Mouse (Mus musculus) cerebellum, adult (tissue): ENCODE results near the gene Spen.

Experiments used
- ATAC-seq: cut with Nextera tagmentation; 2 replicates; pipeline ENCODE4 v1.9.2; 2017; ENCODE audit warnings: mild to moderate bottlenecking, moderate library complexity, mixed read lengths; ENCODE audit not compliant: insufficient number of reproducible peaks, low FRiP score, low TSS enrichment

Gene Spen

GRCm38 (mm10) chr4:141484071-141484470 is 54.3 kb downstream of the Spen start:
- ATAC-seq, result no peak

DNA sequence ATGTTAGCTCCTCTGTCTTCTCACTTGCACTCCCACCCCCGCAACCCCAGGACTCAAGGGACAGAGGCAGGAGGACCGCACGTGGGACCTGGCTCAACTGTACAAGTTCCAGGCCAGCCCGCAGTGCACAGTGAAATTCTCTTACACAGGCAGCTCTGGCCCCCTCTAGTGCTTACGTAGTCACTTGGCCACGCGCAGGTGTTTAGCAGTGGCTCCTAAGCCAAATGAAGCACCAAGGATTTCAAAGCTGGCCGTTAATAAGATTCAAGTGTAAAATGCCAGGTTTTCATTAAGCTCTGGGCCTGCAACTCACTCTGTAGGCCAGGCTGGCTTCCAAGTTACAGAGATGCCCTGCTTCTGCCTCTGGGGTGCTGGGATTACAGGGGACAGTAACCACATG is 59.0 kb downstream of the Spen start:
- ATAC-seq, result no peak

- no peak for ATAC-seq
These were observed 59.6 kb downstream of the Spen start for GRCm38 (mm10) chr4:141478794-141479193.

DNA sequence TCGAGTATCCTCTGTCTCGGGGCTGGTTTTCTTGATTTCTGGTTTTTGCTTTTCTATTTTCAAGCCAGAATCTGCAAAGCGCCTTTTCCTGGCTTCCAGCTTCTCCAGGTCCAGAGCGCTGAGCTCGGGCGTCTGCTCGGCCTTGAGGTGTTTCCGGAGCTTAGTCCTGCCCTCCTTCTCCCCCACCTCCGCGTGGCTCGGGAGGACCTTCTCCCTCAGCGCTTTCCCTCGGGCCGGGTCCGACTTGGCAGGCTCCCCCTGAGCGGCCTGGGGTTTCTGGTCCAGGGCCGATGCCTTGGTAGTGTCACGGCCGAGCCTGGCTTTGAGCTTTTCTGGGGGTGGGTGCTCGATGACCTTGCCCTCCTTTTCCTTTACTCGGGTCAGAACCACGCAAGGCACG is 60.2 kb downstream of the Spen start:
- no peak for ATAC-seq

DNA sequence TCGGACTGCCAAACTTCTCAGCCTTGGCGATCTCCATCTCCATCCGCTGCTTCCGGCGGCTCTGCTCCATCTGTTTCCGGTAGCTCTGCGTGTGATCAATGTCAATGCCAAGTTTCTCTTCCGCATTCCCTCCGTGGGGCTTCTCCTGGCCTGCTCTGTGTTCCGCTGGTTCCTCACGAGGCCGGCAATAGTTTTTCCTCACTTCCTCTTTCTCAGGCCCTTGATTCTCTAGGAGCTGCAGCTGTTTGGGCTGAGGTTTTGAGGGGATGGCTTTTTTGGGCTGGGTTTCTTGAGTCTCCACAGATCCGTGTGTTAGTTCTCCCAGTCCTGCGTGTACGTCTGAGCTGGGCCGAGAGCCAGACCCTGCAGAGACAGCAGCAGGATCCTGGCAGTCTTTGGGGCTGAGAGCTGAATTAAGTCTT is 60.7 kb downstream of the Spen start:
- peak; percentile 46; the same call in 1 of the 2 replicates for ATAC-seq

DNA sequence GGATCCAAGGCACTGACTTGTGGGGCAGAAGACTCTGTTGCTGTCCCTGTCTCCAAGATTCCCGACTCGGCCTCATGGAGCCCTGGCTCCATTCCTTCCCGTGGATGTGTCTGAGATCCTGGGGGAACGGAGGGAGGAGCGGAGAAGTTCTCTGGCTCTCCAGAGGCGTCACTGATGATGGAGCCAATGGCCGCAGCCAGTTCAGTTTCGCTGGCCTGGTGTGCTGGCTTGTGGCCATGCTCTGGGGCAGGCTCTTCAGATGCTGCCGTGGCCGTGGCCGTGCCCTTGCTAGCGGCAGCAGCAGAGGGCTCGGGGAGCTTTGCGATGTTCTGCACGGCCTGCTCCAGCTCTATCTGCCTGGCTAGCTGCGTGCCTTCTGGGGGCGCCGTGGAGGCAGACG is 64.0 kb downstream of the Spen start:
- no peak for ATAC-seq

DNA sequence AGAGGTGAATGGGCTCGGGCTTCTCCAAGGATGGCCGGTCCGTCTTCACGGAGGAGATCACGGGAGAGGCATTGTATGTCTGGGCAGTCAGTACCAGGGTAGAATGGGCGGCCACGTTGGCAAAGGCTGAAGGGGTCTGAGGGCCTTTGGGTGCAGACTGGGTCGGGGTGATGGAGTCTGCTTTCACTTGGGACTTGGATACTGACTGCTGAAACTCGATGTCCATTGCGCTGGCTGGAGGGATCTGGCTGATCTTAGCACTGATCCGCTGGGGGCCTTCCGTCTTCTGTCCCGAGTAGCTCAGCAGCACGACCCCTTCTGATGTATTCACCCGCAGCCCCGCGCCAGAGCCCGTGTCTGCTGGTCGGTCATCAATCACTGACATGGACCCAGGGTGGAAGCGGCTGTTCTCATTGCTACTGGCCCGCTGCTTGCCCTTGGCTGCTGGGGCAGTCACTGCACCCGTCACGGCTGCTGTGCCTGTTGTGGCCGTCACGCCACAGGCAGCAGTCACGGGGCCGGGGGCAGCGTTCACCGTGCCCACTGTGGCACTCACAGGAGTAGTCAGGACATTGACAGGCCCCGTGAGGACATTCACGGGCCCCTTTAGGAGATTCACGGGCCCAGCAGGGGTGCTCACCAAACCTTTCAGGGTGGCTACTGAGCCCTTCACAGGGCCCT is 65.6 kb downstream of the Spen start:
- no peak for ATAC-seq

GRCm38 (mm10) chr4:141471491-141471890 is 66.9 kb downstream of the Spen start:
- no peak for ATAC-seq

DNA sequence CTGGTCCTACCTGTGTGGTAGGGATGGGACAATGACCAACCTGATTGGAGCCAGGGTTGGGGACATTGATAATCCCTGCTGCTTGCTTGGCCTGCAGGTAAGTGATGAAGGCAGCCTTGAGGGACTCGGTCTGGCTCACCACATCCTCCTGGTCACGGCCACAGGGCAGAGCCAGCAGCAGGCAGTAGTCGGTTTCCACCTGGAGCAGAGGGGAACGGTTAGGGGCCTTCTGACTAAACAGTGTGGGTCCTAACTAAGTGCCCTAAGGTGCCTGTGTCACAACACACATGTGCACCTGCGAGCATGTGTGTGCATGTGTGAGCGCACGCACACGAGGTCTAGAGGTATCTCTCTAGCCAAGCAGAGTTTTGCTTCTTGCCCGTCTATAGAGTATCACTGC is 69.1 kb downstream of the Spen start:
- no peak for ATAC-seq

- ATAC-seq, result peak; percentile 22; the same call in 1 of the 2 replicates
These were observed 69.8 kb downstream of the Spen start for GRCm38 (mm10) chr4:141468576-141468975.

GRCm38 (mm10) chr4:141467581-141467927 is 70.8 kb downstream of the Spen start:
- ATAC-seq, result no peak

DNA sequence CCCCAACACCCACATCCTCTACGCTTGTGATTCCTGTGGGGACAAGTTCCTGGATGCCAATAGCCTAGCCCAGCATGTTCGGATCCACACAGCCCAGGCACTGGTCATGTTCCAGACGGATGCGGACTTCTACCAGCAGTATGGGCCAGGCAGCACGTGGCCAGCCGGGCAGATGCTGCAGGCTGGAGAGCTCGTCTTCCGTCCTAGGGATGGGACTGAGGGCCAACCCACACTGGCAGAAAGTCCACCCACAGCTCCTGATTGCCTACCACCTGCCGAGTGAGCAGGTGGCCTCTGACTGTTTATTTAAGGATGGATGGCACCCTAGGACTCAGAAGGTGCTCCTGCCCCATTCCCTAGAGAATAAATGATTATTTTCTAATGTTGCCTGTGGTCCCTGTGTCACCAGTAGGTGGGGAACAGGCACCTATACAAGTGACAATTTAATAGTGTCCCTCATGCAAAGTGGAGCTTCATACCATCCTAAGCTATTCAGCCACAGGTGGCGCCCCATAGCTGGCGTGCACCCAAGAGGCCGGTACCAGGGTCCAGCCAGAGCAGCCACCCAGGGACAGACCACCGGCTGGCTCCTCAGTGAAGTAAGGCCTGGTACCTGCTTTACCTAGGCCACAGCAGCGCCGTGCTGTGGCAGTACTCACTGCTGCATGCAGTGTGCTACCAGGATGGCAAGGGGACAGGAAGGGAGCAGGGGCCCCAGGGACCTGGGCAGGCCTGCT is 71.4 kb downstream of the Spen start:
- ATAC-seq, result no peak

DNA sequence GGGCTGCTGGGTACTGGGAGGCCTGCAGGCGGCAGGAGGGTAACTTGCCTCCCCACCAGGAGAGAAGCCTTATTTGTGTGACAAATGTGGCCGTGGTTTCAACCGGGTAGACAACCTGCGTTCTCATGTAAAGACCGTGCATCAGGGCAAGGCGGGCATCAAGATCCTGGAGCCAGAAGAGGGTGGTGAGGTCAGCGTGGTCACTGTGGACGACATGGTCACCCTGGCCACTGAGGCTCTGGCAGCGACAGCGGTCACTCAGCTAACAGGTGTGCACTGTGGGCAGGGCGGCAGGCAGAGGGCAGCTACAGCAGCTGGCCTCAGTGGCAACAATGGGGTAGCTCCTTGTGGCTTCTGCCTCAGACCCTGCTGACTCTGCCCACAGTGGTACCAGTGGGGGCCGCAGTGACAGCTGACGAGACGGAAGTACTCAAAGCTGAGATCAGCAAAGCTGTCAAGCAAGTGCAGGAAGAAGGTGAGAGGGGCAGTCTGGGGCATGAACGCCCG is 72.1 kb downstream of the Spen start:
- ATAC-seq, result no peak

GRCm38 (mm10) chr4:141465512-141466288 is 72.7 kb downstream of the Spen start:
- no peak for ATAC-seq

DNA sequence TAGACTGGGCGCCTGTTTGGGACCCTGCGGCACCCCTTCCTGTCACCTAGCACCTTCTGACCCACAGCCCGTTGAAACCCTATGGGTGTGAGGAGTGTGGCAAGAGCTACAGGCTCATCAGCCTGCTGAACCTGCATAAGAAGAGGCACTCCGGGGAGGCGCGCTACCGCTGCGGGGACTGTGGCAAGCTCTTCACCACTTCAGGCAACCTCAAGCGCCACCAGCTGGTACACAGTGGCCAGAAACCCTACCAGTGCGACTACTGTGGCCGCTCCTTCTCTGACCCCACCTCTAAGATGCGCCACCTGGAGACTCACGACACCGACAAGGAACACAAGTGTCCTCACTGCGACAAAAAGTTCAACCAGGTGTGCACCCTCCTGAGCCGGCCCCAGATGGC is 73.7 kb downstream of the Spen start:
- ATAC-seq, result no peak

- no peak for ATAC-seq
These were observed 74.9 kb downstream of the Spen start for GRCm38 (mm10) chr4:141463472-141463871.

- ATAC-seq, result no peak
These were observed 76.8 kb downstream of the Spen start for GRCm38 (mm10) chr4:141461576-141461975.

GRCm38 (mm10) chr4:141461088-141461487 is 77.3 kb downstream of the Spen start:
- ATAC-seq, result no peak

DNA sequence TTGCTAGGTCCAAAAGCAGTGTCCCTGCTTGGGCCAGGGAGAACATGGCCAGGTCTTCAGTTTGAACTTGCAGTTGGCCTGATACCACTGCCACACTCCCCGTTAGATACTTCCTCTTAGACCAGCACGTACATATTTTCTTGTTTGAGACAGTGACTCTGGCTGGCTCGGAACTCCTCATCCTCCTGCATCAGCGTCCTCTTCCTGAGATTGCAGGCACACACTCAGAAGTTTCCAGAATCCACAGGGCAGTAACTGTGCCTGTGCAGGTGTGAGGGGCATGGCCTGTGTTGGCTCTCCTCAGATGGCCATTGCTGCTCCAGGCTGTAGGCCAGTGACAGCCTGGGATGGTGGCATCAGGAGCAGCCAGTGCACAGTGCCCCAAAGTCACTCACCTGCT is 77.9 kb downstream of the Spen start:
- ATAC-seq, result no peak

GRCm38 (mm10) chr4:141459766-141460165 is 78.6 kb downstream of the Spen start:
- ATAC-seq, result no peak

DNA sequence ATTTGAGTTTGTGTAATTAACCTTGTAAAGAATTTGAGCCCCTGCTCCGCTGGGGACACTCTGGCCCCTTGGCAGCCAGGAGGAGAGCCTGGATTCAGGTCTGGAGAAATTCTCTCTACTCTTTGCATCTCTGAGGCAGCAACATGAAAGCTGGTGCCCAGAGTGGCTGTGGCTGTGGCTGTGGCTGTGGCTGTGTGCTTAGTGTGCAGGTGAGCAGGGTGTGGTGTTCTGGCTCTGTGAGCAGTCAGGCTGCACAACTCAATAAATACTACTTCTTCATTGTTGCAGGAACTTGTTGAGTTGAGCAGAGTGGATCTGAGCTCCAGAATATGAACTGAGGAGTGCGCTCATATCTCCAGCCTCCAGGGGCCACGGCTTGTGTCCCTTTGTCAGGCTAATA is 79.5 kb downstream of the Spen start:
- ATAC-seq, result no peak
